Mouse (Mus musculus) heart, embryonic 13.5 days (tissue): ENCODE measurements around the gene Scaper. TPM values are rescaled to one million over a fixed set of nuclear protein-coding genes. Genes with fewer than 3 reads are reported as not detected.

ENCODE experiments used
- polyA plus RNA-seq: library from polyadenylated mRNA; unstranded; fragments of >200 nt; fragmentation: Nextera tagmentation; extraction: Ambion mirVana; gene quantifications from 2 replicates; pipeline ENCODE4 v1.2.1, GENCODE M21; 2015

The Scaper gene
- polyA plus RNA-seq, 1 experiment from 2014 or later, result 6.6 TPM

Other genes starting within 250 kb of the Scaper start
- gene 4930563M21Rik, start 72.4 kb upstream of the Scaper start, polyA plus RNA-seq, result not detected in 2 replicates
- gene Rcn2, start 103.7 kb upstream of the Scaper start, polyA plus RNA-seq, result 140 and 154 TPM in 2 replicates
- gene Pstpip1, start 151.8 kb upstream of the Scaper start, polyA plus RNA-seq, result 0.55 and 1.4 TPM in 2 replicates
- gene Tspan3, start 227.4 kb upstream of the Scaper start, polyA plus RNA-seq, result 400 and 449 TPM in 2 replicates